Mouse (Mus musculus) embryo, embryonic 10 days (tissue): ENCODE data around the gene Gfy.
"Not testable (repeated sequence)": the region's sequence is repeated elsewhere in the genome, so short reads cannot be mapped to it uniquely, and the experiment has no call there.

Experiments
- DNase-seq: peaks from one replicate; pipeline ENCODE4 v3.0.0-alpha.2; 2015; ENCODE audit warnings: low spot score

Gfy gene

GRCm38 (mm10) chr7:45167761-45168445, 11.5 kb downstream of the Gfy start:
- no peak for DNase-seq

- no peak for DNase-seq
Observed at GRCm38 (mm10) chr7:45166950-45167401, 12.4 kb downstream of the Gfy start.

GRCm38 (mm10) chr7:45165701-45166100, 13.7 kb downstream of the Gfy start:
- no peak for DNase-seq

GRCm38 (mm10) chr7:45164833-45165232, 14.5 kb downstream of the Gfy start:
- DNase-seq: no peak

GRCm38 (mm10) chr7:45163735-45164490, 15.5 kb downstream of the Gfy start, which contains the start of gene Slc17a7:
Gene Slc17a7 (plus strand): TSS chr7:45163949.
- peak; percentile 54 for DNase-seq

GRCm38 (mm10) chr7:45162996-45163615, 16.3 kb downstream of the Gfy start:
- no peak for DNase-seq

- no peak for DNase-seq
Observed at GRCm38 (mm10) chr7:45162551-45162950, 16.8 kb downstream of the Gfy start.

- peak; percentile 95 for DNase-seq
Observed at GRCm38 (mm10) chr7:45161612-45162473, 17.5 kb downstream of the Gfy start.

- no peak for DNase-seq
Observed at GRCm38 (mm10) chr7:45160866-45161265, 18.5 kb downstream of the Gfy start.

GRCm38 (mm10) chr7:45160316-45160800, 19.0 kb downstream of the Gfy start:
- no peak for DNase-seq

- DNase-seq: no peak
Observed at GRCm38 (mm10) chr7:45158991-45159390, 20.4 kb downstream of the Gfy start.

- DNase-seq: no peak
Observed at GRCm38 (mm10) chr7:45157459-45157858, 21.9 kb downstream of the Gfy start.

- DNase-seq: no peak
Observed at GRCm38 (mm10) chr7:45156206-45156605, 23.2 kb downstream of the Gfy start.

- no peak for DNase-seq
Observed at GRCm38 (mm10) chr7:45155590-45155989, 23.8 kb downstream of the Gfy start.

GRCm38 (mm10) chr7:45154993-45155514, 24.3 kb downstream of the Gfy start:
- DNase-seq: peak; percentile 39

GRCm38 (mm10) chr7:45154096-45154992, 25.0 kb downstream of the Gfy start, which contains the start of the genes Pih1d1 and Aldh16a1:
Gene Pih1d1 (plus strand): TSS chr7:45154303.
Gene Aldh16a1 (minus strand): TSS chr7:45154584.
- DNase-seq: peak; percentile 96

GRCm38 (mm10) chr7:45153586-45153985, 25.8 kb downstream of the Gfy start:
- DNase-seq: no peak

GRCm38 (mm10) chr7:45153052-45153451, 26.3 kb downstream of the Gfy start:
- DNase-seq: not testable (repeated sequence)

- DNase-seq: no peak
Observed at GRCm38 (mm10) chr7:45151303-45151702, 28.1 kb downstream of the Gfy start.

- no peak for DNase-seq
Observed at GRCm38 (mm10) chr7:45150321-45150720, 29.0 kb downstream of the Gfy start.
